Mouse (Mus musculus) liver, adult 2 months (tissue): ENCODE results near the gene Dtx4.

Experiments used
- CTCF ChIP-seq: fragments of 200-500 bp; IDR thresholded peaks from 2 replicates; pipeline ENCODE4 v1.5.1; 2011; ENCODE audit warnings: low read depth, low read length, control low read depth
- POLR2A ChIP-seq: fragments of 200-500 bp; IDR thresholded peaks from 2 replicates; pipeline ENCODE4 v1.6.1; 2011; ENCODE audit warnings: low read length, control low read depth; ENCODE audit not compliant: insufficient read depth; ENCODE audit errors: extremely low read depth

GRCm38 (mm10) chr19:12445014-12445413 is 56.2 kb downstream of the Dtx4 start:
- TF ChIP-seq CTCF (no peak), POLR2A (no peak)
